Mouse (Mus musculus): ENCODE data around the gene Zfp324.

The Zfp324 gene

GRCm38 (mm10) chr7:12966104-12966845 is 637 bp downstream of the Zfp324 start:
- DNase-seq (ENCODE audit: low spot score), result peak; percentile 25

GRCm38 (mm10) chr7:12970906-12971305 is 5.3 kb downstream of the Zfp324 start:
- no peak for DNase-seq (ENCODE audit: low spot score)

GRCm38 (mm10) chr7:12977682-12978389 is 12.2 kb downstream of the Zfp324 start, which contains the start of gene Zfp446:
Gene Zfp446 (plus strand): TSS chr7:12977848.
- DNase-seq (ENCODE audit: low spot score), result peak; percentile 95

DNA sequence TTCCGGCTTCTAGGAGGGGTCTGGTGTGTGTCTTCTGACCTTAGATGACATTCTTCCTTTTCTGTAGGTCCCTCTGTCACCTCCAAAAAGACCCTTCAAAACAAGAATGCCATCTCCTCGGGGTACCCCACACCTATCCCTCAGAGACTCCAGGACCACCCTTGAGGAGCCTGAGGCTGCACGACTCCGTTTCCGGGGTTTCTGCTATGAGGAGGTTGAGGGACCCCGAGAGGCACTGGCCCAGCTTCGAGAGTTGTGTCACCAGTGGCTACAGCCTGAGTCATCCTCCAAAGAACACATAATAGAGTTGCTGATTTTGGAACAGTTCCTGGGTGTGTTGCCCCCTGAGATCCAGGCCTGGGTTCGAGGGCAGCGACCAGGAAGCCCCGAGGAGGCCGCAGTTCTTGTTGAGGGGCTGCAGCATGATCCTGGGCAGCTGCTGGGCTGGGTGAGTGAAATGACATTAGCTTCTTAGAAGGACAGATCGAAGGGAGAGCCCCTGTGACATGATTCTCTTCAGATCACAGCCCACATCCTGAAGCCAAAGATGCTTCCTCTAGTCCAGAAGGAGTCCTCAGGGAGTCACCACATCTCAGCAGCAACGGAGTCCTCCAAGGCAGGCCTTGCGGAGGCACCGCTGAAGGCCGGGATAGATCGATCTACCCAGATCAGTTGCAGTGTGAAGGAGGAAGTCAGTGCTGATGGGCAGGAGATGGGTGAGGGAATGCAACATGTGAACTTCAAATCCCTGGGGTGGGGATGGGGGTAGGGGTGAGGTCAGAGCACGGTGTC is 13.5 kb downstream of the Zfp324 start:
- DNase-seq (ENCODE audit: low spot score), result no peak

DNA sequence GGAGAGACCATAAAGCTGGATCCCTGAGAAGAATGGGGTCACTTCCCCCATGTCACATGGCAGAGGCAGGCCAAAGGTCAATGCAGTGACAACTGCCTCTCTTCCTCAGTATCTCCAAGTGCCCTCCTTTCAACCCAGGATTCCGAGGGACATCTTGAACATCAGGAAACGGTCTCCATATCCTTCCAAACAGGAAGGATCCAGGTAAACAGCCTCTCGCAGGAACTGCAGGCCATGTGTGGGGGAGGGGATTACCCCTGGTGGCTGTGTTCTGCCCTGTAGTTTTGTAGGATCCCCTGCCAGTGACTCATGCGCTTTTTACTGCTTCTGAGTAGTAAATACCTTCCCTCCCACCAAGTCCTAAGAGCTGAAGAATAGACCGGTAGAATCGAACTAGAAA is 14.1 kb downstream of the Zfp324 start:
- DNase-seq (ENCODE audit: low spot score), result no peak

GRCm38 (mm10) chr7:12980291-12980690 is 14.7 kb downstream of the Zfp324 start:
- no peak for DNase-seq (ENCODE audit: low spot score)

GRCm38 (mm10) chr7:12985724-12986123 is 20.1 kb downstream of the Zfp324 start:
- no peak for DNase-seq (ENCODE audit: low spot score)

DNA sequence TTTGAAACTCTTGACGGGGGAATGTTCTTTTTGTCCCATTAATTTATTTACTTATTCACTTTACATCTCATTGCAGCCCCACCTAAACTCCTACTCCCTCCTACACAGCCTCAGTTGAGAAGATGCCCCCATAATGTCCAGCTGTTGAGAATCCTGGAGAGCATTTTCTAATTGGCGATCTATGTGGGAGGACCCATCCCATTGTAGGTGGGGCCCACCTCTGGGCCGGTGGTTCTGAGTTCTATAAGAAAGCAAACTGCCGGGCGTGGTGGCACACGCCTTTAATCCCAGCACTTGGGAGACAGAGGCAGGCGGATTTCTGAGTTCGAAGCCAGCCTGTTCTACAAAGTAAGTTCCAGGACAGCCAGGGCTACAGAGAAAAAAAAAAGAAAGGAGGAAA is 21.3 kb downstream of the Zfp324 start:
- no peak for DNase-seq (ENCODE audit: low spot score)

DNA sequence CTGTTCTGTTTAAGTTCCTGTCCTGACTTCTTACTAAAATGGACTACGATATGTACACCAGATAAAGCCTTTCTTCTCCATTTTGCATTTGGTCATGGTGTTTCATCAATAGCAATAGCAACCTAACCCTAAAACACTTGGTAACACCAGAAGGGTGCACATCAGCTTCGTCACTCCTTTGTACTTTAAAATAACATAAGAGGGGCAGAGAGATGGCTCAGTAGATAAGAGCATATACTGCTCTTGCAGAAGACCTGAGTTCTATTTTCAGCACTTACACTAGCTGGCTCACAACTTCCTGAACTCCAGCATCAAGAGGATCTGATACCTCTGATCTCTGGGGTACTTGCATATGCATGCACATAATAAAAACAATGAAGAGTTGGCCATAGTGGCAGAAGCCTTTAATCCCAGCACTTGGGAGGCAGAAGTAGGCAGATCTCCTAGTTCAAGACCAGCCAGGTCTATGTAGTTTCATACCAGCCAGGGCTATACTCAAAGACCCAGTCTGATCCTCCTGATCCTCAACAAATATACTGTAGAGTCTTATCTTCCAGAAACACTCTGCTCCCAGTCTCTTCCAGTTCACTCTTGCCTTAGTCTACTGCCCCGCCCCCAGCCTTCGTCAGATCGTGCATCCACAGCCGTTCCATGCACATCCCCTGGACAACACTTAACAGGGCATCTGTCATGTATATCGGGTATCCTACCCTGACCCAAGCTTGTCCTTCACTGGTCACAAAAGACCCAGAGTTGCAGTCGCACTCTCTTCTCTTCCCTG is 22.0 kb downstream of the Zfp324 start:
- no peak for DNase-seq (ENCODE audit: low spot score)

DNA sequence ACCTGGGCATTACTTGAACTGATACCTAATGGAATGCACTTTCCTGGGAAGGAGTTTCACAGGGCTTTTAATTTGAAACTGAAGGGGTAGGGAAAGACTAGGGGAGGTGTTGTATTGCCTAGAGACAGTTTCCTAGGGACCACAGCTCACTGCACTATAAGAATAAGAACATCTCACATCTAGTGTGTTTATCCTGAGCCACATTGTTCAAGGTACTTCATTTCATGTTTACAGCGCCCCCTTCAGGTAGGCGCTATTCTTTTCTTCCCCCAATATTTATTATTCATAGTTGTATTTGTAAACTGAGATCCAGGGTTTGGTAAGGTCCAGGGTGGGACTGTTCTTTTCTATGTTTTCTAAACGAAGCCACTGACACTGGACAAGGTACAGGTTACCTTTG is 26.6 kb downstream of the Zfp324 start:
- DNase-seq (ENCODE audit: low spot score), result no peak

DNA sequence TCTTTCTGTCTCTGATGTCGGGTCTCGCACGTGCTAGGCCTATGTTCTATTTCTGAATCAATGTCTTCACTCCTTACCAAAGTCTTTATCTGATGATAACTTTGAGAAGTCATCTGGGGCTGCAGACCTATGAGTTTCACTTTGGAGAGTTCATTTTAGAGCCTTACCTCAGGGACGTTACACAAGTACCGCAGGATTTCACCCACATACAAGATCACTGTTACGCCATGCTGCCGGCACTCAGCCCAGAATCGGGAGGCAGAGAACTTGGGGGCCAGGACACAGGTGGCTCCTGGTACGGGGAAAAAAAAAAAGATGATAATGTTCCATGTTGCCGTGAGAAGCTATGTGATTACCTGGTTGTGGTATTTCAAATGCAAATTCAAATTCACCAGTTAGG is 27.5 kb downstream of the Zfp324 start:
- no peak for DNase-seq (ENCODE audit: low spot score)

GRCm38 (mm10) chr7:12995862-12996261 is 30.2 kb downstream of the Zfp324 start:
- DNase-seq (ENCODE audit: low spot score), result no peak

DNA sequence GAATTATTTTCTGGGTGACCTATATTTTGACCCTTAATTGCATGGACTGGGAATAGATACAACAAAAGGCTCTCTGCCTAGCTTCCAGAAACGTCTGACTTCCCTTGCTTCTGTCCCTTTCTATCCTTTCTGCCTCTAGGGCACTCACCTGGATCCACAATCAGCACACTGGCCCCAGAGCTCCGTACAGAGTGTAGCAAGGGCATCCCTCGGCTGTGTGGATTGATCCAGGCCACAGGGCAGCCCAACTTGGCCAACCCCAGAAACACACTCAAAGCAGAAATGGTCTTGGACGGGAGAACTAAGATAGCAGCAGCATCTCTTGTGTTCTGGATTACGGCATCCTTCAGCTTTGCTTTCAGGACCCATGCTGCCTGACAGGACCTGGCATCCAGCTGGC is 31.6 kb downstream of the Zfp324 start:
- no peak for DNase-seq (ENCODE audit: low spot score)

DNA sequence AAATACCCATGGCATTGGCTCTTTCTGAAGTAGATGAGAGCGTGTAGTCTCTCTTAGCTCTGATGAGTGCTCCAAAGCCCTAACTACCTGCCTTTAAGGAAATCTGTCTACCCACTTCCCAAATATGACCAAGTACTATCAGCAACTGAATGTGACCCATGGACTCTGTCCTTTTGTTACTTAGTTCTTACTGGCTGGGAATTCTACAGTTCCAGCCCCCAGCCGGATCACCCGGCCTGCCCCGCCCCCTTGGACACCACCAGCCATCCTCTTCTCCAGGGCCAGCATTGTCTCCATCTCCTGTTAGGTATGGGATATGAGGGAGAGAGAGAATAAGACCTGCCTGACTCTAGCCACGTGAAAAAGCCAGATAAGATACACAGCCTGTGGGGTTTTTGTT is 32.4 kb downstream of the Zfp324 start, which contains the start of gene Slc27a5:
Gene Slc27a5 (minus strand): TSS at position 140 of the 400 bp plus-strand sequence.
- DNase-seq (ENCODE audit: low spot score), result no peak

GRCm38 (mm10) chr7:12998851-12999250 is 33.2 kb downstream of the Zfp324 start, which contains the start of gene Trim28:
Gene Trim28 (plus strand): TSS chr7:12999114.
- DNase-seq (ENCODE audit: low spot score), result no peak

GRCm38 (mm10) chr7:13001584-13001983 is 35.9 kb downstream of the Zfp324 start:
- no peak for DNase-seq (ENCODE audit: low spot score)

- no peak for DNase-seq (ENCODE audit: low spot score)
Measured at GRCm38 (mm10) chr7:13003380-13003779, 37.7 kb downstream of the Zfp324 start.

GRCm38 (mm10) chr7:13006011-13006410 is 40.4 kb downstream of the Zfp324 start:
- no peak for DNase-seq (ENCODE audit: low spot score)

GRCm38 (mm10) chr7:13006531-13006930 is 40.9 kb downstream of the Zfp324 start:
- DNase-seq (ENCODE audit: low spot score), result no peak

GRCm38 (mm10) chr7:13007341-13008092 is 41.9 kb downstream of the Zfp324 start:
- DNase-seq (ENCODE audit: low spot score), result no peak
